Mouse (Mus musculus): Measurements from ENCODE around the gene Gm10591. TPM values are rescaled to one million over a fixed set of nuclear protein-coding genes. Genes with fewer than 3 reads are reported as not detected.

Gm10591 gene
- total RNA-seq (2023) = not detected

DNA sequence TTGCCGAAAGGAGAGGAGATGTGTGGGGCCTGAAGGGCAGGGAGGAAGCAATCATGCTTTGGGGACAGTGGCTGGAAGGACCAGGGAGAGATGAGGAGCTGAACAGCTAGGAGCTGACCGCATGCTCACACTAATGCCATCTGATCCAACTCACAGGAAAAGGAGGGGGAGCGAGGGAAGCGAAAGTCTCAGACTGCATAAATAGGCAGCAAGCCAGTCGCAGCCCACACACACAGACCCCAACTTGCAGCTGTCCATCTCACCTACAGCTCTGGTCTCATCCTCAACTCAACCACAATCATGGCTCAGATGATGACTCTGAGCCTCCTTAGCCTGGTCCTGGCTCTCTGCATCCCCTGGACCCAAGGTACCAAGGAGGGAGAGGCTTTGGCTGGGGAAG is at the start of gene Gm10591:
TSS of gene Gm10591 (plus strand) at position 301 of the 400 bp plus-strand sequence.

DNA sequence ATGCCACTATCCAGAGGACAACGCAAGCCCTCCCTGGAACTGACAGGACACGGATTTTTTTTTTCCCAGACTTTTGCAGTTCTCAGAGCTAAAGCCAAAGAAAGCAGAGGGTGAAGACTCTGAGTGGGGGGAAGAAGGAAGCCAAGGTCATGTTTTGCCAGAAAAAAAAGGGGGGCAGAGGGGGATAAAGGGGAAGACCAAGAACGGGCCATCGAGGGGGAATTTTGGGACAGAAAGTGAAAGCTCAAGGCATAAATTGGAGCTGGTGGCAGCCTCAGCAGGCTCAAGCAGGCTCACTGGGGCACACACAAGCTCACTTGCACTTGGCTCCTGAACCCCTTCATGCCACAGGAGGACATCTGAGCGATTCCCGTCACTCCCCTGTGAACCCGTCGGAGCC is 17.4 kb downstream of the Gm10591 start, which contains the start of gene Gm2564:
TSS of gene Gm2564 (plus strand) at position 301 of the 400 bp plus-strand sequence.

DNA sequence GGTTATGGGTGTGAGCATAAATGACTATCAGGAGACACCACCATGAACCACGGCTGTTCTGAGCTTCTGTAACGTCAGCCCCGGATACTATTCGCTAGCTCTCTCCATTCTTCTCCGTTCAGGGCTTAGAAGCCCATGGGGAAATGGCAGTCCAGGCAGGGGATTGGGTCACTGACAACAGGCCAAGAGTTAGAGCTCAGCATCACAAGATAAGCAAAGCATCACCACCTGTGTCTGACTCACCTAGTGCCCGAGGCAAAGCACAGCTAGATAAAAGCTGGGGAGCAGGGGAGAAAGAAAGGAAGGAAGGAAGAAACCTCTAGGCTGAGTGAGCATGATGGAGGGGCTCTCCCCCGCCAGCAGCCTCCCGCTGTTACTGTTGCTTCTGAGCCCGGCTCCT is 43.0 kb downstream of the Gm10591 start, which contains the start of gene Ccl27b:
TSS of gene Ccl27b (plus strand) at position 301 of the 400 bp plus-strand sequence.

DNA sequence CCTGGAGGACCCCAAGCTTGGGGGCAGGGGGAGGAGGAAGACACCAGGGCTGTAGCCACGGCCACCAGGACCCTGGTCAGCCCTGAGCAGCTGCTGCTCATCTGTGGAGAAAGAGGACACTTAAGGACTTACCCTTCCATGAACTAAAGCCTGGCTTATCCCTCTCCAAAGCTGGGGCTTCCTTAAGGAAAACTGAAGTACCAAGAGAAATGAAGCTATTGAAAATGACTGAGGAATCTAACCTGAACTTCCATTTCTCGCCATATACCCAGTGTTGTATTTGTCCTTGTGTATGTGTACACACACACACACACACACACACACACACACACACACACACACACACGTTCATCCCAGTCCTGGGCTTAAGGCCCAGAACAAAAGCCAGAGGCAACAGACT is 49.8 kb downstream of the Gm10591 start, which contains the start of gene Il11ra2:
TSS of gene Il11ra2 (minus strand) at position 101 of the 400 bp plus-strand sequence.

Other genes starting within 250 kb of the Gm10591 start
- not detected for gene Gm21586, start 172.8 kb upstream of the Gm10591 start, total RNA-seq (2023)
- gene Gm2163, start 145.4 kb upstream of the Gm10591 start, total RNA-seq (2023) = not detected
- gene Fam205a2, start 84.0 kb upstream of the Gm10591 start, total RNA-seq (2023) = not detected
- not detected for gene Gm2564, start 17.5 kb downstream of the Gm10591 start, total RNA-seq (2023)
- gene Ccl27b, start 43.1 kb downstream of the Gm10591 start, total RNA-seq (2023) = not detected
- not detected for gene Il11ra2, start 49.7 kb downstream of the Gm10591 start, total RNA-seq (2023)
- not detected for gene 4930578G10Rik, start 123.3 kb downstream of the Gm10591 start, total RNA-seq (2023)
- not detected for gene Ccl19, start 144.4 kb downstream of the Gm10591 start, total RNA-seq (2023)
- not detected for gene Ccl21a, start 161.8 kb downstream of the Gm10591 start, total RNA-seq (2023)
- gene Fam205a1, start 241.7 kb downstream of the Gm10591 start, total RNA-seq (2023) = not detected
- not detected for gene Gm12394, start 244.6 kb downstream of the Gm10591 start, total RNA-seq (2023)

Data from B cell, adult 67 days (primary cell).